Mouse (Mus musculus): Measurements from ENCODE around the gene Specc1l. TPM values are rescaled to one million over a fixed set of nuclear protein-coding genes. Genes with fewer than 3 reads are reported as not detected.

Gene Specc1l
- polyA plus RNA-seq, 1 experiment from 2014 or later, result 9.2 TPM

GRCm38 (mm10) chr10:75252301-75253022 lies 40.6 kb downstream of the Specc1l start:
- 64% methylated on average over 13 of the region's 13 CpGs for WGBS
- DNase-seq (ENCODE audit: low spot score), result no peak
- H3K36me3 ChIP-seq (ENCODE audit: control insufficient read depth, insufficient read depth, low read length), result peaks cover 4% of the 10 kb centered on the region

DNA sequence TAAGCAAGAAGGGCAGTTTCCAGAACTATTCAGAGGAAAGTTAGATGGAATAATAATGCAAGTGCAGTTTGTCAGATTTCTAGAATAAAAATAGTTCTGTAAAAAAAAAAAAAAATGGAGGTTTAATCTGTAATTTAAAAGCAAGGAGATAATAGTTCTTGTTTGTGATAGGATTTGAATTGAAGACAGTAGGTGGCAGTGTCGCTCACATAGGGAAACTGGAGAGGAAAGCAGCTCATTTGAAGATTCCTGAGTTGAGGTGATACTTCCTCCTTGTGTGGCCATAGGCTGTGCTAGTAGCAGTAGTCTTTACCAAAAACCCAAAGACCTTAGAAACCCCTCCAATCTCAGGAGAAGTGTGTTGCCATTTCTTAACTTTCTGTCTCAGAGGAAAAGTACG lies 43.2 kb downstream of the Specc1l start:
- peak; percentile 70 for TF ChIP-seq CTCF (IDR thresholded peaks at IDR 0.05; ENCODE audit: low read depth)
- TF ChIP-seq EP300 (optimal IDR thresholded peaks at IDR 0.05), result no peak
- H3K36me3 ChIP-seq (ENCODE audit: control insufficient read depth, insufficient read depth, low read length), result peaks cover 13% of the 10 kb centered on the region
- no peak overlapping the region for H3K4me3 ChIP-seq (ENCODE audit: low read depth, low read length)
- no peak overlapping the region for H3K4me2 ChIP-seq (replicated peaks; ENCODE audit: low read depth)
- 73% methylated on average over 2 of the region's 2 CpGs for WGBS
- H3K9ac ChIP-seq (ENCODE audit: low read length), result no peak overlapping the region
- no peak overlapping the region for H3K27ac ChIP-seq (replicated peaks)
- H3K27me3 ChIP-seq (ENCODE audit: control insufficient read depth, insufficient read depth, low read length), result no peaks in the 10 kb centered on the region
- no peaks in the 10 kb centered on the region for H3K9me3 ChIP-seq (ENCODE audit: control insufficient read depth, low read length)
- ATAC-seq (ENCODE audit: low FRiP score, low TSS enrichment) (no peak), DNase-seq (ENCODE audit: low spot score) (no peak)
- no peaks in the 10 kb centered on the region for H3K4me1 ChIP-seq (replicated peaks; ENCODE audit: control insufficient read depth, insufficient read depth)

More at GRCm38 (mm10) chr10:75252301-75253022, 40.6 kb downstream of the Specc1l start:
- H3K4me1 ChIP-seq (replicated peaks; ENCODE audit: control insufficient read depth, insufficient read depth), result no peaks in the 10 kb centered on the region
- no peak overlapping the region for H3K9ac ChIP-seq (ENCODE audit: low read length)
- H3K27ac ChIP-seq (replicated peaks), result no peak overlapping the region
- TF ChIP-seq CTCF (IDR thresholded peaks at IDR 0.05; ENCODE audit: low read depth), result no peak
- H3K27me3 ChIP-seq (ENCODE audit: control insufficient read depth, insufficient read depth, low read length), result no peaks in the 10 kb centered on the region
- no peak overlapping the region for H3K4me2 ChIP-seq (replicated peaks; ENCODE audit: low read depth)
- H3K4me3 ChIP-seq (ENCODE audit: low read depth, low read length), result no peak overlapping the region
- H3K9me3 ChIP-seq (ENCODE audit: control insufficient read depth, low read length), result no peaks in the 10 kb centered on the region
- no peak for ATAC-seq (ENCODE audit: low FRiP score, low TSS enrichment)

- Histone ChIP-seq H3K4me1 (replicated peaks; ENCODE audit: control insufficient read depth, insufficient read depth) (no peaks in the 10 kb centered on the region), H3K36me3 (ENCODE audit: control insufficient read depth, insufficient read depth, low read length) (peaks cover 25% of the 10 kb centered on the region), H3K4me2 (replicated peaks; ENCODE audit: low read depth) (no peak overlapping the region), H3K9ac (ENCODE audit: low read length) (no peak overlapping the region), H3K27me3 (ENCODE audit: control insufficient read depth, insufficient read depth, low read length) (no peaks in the 10 kb centered on the region), H3K27ac (replicated peaks) (no peak overlapping the region), H3K9me3 (ENCODE audit: control insufficient read depth, low read length) (no peaks in the 10 kb centered on the region), H3K4me3 (ENCODE audit: low read depth, low read length) (no peak overlapping the region)
- ATAC-seq (ENCODE audit: low FRiP score, low TSS enrichment), result no peak
- WGBS, result 45% methylated on average over 3 of the region's 3 CpGs
- no peak for DNase-seq (ENCODE audit: low spot score)
- TF ChIP-seq CTCF (IDR thresholded peaks at IDR 0.05; ENCODE audit: low read depth) (no peak), EP300 (optimal IDR thresholded peaks at IDR 0.05) (no peak)
Observed at GRCm38 (mm10) chr10:75257401-75257800, 45.5 kb downstream of the Specc1l start.

- DNase-seq (ENCODE audit: low spot score), result no peak
- H3K4me2 ChIP-seq (replicated peaks; ENCODE audit: low read depth), result no peak overlapping the region
Observed at GRCm38 (mm10) chr10:75258241-75258640, 46.4 kb downstream of the Specc1l start.

GRCm38 (mm10) chr10:75261268-75261667 lies 49.4 kb downstream of the Specc1l start:
- Histone ChIP-seq H3K4me3 (ENCODE audit: low read depth, low read length) (no peak overlapping the region), H3K9ac (ENCODE audit: low read length) (no peak overlapping the region), H3K9me3 (ENCODE audit: control insufficient read depth, low read length) (no peaks in the 10 kb centered on the region), H3K4me2 (replicated peaks; ENCODE audit: low read depth) (no peak overlapping the region), H3K36me3 (ENCODE audit: control insufficient read depth, insufficient read depth, low read length) (peaks cover 37% of the 10 kb centered on the region), H3K27ac (replicated peaks) (no peak overlapping the region), H3K4me1 (replicated peaks; ENCODE audit: control insufficient read depth, insufficient read depth) (no peaks in the 10 kb centered on the region), H3K27me3 (ENCODE audit: control insufficient read depth, insufficient read depth, low read length) (no peaks in the 10 kb centered on the region)
- 95% methylated on average over 5 of the region's 5 CpGs for WGBS
- ATAC-seq (ENCODE audit: low FRiP score, low TSS enrichment) (no peak), DNase-seq (ENCODE audit: low spot score) (no peak)
- TF ChIP-seq CTCF (IDR thresholded peaks at IDR 0.05; ENCODE audit: low read depth) (no peak), EP300 (optimal IDR thresholded peaks at IDR 0.05) (no peak)

More at GRCm38 (mm10) chr10:75258241-75258640, 46.4 kb downstream of the Specc1l start:
- no peak for TF ChIP-seq EP300 (optimal IDR thresholded peaks at IDR 0.05)
- TF ChIP-seq CTCF (IDR thresholded peaks at IDR 0.05; ENCODE audit: low read depth), result no peak
- 63% methylated on average over 5 of the region's 5 CpGs for WGBS
- no peak for ATAC-seq (ENCODE audit: low FRiP score, low TSS enrichment)
- H3K9ac ChIP-seq (ENCODE audit: low read length), result no peak overlapping the region
- no peaks in the 10 kb centered on the region for H3K9me3 ChIP-seq (ENCODE audit: control insufficient read depth, low read length)
- H3K4me1 ChIP-seq (replicated peaks; ENCODE audit: control insufficient read depth, insufficient read depth), result no peaks in the 10 kb centered on the region
- H3K27me3 ChIP-seq (ENCODE audit: control insufficient read depth, insufficient read depth, low read length), result no peaks in the 10 kb centered on the region
- no peak overlapping the region for H3K4me3 ChIP-seq (ENCODE audit: low read depth, low read length)
- no peak overlapping the region for H3K27ac ChIP-seq (replicated peaks)
- H3K36me3 ChIP-seq (ENCODE audit: control insufficient read depth, insufficient read depth, low read length), result peaks cover 30% of the 10 kb centered on the region

DNA sequence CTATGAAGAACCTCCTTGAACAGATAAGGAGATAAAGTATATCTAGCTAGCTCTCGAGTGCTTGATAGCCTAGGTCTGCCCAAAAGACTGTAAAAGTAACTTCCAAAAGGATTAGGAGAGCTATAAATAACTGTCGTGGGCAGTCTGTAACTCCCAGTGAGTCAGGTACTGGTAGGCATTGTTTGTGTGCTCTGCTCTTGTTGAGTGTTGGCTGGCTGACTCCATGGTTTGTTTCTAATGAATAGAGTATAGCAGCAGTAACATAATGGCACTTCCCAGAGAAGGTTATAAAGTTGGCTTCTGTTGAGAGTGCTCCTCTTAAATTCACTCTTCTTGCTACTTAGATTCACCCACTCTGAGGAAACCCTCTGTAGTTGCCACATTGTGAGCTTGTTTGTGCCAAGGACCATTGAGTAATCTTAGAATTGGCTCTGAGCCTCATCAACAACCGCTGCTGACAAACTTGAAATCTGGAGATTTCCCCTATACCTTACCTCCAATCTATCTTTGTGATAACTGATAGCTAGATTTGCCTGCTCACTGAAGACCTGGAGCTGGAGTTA lies 53.2 kb downstream of the Specc1l start:
- Histone ChIP-seq H3K4me1 (replicated peaks; ENCODE audit: control insufficient read depth, insufficient read depth) (no peaks in the 10 kb centered on the region), H3K27ac (replicated peaks) (no peak overlapping the region), H3K4me2 (replicated peaks; ENCODE audit: low read depth) (no peak overlapping the region), H3K4me3 (ENCODE audit: low read depth, low read length) (no peak overlapping the region), H3K27me3 (ENCODE audit: control insufficient read depth, insufficient read depth, low read length) (no peaks in the 10 kb centered on the region), H3K36me3 (ENCODE audit: control insufficient read depth, insufficient read depth, low read length) (peaks cover 36% of the 10 kb centered on the region), H3K9ac (ENCODE audit: low read length) (no peak overlapping the region), H3K9me3 (ENCODE audit: control insufficient read depth, low read length) (no peaks in the 10 kb centered on the region)
- DNase-seq (ENCODE audit: low spot score), result no peak
- ATAC-seq (ENCODE audit: low FRiP score, low TSS enrichment), result no peak
- TF ChIP-seq EP300 (optimal IDR thresholded peaks at IDR 0.05) (no peak), CTCF (IDR thresholded peaks at IDR 0.05; ENCODE audit: low read depth) (no peak)
- 71% methylated on average over 3 of the region's 3 CpGs for WGBS
